Mouse (Mus musculus) testis, postnatal 10 days (tissue): ENCODE measurements around the gene Sh3bp5.

Source experiments
- DNase-seq: peaks from one replicate; pipeline ENCODE4 v3.0.0; 2021; ENCODE audit warnings: low spot score

Gene Sh3bp5

DNA sequence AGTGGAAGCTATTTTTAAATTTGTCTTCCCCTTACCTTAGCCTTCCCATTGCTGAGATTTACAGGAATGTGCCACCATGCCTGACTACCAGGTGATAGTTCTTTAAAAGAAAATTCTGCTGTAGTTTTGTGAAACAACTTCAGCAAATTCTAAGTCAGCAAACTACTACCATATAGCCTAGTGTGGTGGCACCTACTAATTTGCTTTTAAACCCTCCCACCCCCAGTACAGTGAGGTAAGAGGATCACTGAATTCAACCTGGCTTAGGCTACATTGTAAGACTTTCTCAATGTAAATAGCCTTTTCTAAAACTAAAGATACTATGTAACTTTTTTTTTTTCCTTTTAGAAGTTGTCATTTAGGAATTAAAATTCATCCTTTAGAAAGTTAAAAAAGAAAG lies 97.9 kb downstream of the Sh3bp5 start:
- no peak for DNase-seq

DNA sequence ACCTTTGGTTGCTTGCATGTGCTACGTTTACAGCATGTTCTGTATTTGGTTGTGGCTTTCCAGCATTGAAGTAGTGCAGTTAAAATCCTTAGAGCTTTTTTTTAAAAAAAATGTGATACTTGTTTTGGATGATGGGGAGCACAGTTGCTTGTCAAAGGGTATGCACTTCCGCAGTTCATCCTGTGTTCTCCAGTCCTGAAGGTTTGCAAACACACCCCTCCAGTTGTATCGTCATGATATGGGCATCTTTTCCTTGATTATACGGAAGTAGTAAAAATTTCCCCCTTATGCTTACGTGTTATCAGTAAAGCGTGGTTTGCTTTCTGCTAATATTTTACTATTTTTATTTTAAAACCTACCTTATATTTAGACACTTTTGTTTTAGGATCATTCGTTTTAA lies 98.5 kb downstream of the Sh3bp5 start:
- no peak for DNase-seq

- peak; percentile 100 for DNase-seq
These were observed 99.3 kb downstream of the Sh3bp5 start, which contains the start of gene Capn7 for GRCm38 (mm10) chr14:31336369-31337155. Capn7 (plus strand) TSS chr14:31336638.

- no peak for DNase-seq
These were observed 100.1 kb downstream of the Sh3bp5 start for GRCm38 (mm10) chr14:31335765-31336164.

- DNase-seq = no peak
These were observed 104.9 kb downstream of the Sh3bp5 start for GRCm38 (mm10) chr14:31330957-31331356.

GRCm38 (mm10) chr14:31329741-31330140 lies 106.1 kb downstream of the Sh3bp5 start:
- peak; percentile 33 for DNase-seq

DNA sequence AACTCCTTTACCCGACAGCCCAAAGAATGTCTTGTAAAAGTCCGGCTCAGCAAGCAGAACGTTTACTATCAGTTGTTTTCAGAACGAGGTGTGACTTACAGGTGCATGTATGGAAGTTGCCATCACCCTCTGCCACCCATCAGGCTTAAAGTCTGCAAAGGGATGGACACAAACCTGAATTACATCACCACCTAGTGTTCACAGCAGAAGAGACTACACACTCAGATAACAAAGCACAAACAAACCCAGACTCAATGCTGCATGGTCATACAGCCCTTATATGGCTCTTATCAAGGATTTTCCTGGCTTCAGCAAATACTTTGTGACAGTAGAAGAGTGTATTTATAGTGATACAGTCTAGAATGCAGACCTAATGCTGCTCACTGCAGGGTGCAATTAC lies 108.2 kb downstream of the Sh3bp5 start:
- DNase-seq = no peak

DNA sequence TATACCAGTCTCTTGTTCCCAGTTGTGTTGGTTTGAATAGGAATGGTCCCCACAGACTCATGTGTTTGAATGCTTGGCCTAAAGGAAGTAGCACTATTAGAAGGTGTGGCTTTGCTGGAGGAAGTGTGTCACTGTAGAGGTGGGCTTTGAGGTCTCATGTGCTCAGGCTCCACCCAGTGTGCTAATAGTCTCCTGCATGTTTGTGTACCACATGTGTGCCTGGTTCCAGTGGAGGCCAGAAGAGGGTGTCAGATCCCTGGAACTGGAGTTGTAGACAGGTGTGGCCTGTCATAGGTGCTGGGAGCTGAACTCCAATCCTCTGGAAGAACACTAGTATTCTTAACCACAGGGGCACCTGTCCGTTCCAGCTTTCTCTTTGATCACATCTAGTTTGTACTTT lies 108.7 kb downstream of the Sh3bp5 start:
- DNase-seq = peak; percentile 31

- no peak for DNase-seq
These were observed 109.1 kb downstream of the Sh3bp5 start for GRCm38 (mm10) chr14:31326770-31327169.

DNA sequence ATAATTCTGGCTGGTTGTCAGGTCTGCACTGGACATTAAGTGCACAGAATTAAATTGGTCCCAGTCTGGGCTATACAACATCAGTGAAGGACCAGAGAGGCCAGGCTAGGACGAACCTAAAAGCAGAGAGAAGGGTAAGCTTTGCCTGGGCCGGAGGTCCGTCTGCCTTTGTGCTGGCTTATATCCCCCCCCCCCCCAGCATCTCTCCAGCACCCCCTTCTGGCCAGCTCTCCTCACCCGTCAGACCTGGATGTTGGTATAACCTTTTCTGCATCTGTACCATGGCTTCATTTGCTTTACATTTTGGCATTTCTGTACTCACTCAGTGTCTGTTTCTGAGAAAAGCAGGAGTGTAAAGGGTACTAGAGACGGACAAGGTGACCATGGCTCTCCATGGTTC lies 110.3 kb downstream of the Sh3bp5 start:
- DNase-seq = peak; percentile 36

DNA sequence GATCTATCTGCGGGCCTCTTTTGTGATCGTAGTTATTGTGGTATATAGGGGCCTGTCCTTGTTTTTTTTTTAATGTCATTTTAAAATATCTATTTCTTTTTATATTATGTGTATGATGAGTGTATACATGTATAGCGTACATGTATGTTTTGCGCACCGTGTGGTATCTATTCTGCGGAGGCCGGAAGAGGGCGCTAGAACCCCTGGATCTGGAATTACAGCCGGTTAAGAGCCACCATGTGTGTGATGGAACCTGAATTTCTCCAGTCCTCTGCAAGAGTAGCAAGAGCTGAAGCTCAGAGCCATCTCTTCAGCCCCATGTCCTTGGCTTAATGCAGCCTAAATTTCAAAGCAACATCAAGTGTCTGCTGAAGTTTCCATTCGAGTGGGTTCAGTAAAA lies 111.0 kb downstream of the Sh3bp5 start:
- peak; percentile 45 for DNase-seq

DNA sequence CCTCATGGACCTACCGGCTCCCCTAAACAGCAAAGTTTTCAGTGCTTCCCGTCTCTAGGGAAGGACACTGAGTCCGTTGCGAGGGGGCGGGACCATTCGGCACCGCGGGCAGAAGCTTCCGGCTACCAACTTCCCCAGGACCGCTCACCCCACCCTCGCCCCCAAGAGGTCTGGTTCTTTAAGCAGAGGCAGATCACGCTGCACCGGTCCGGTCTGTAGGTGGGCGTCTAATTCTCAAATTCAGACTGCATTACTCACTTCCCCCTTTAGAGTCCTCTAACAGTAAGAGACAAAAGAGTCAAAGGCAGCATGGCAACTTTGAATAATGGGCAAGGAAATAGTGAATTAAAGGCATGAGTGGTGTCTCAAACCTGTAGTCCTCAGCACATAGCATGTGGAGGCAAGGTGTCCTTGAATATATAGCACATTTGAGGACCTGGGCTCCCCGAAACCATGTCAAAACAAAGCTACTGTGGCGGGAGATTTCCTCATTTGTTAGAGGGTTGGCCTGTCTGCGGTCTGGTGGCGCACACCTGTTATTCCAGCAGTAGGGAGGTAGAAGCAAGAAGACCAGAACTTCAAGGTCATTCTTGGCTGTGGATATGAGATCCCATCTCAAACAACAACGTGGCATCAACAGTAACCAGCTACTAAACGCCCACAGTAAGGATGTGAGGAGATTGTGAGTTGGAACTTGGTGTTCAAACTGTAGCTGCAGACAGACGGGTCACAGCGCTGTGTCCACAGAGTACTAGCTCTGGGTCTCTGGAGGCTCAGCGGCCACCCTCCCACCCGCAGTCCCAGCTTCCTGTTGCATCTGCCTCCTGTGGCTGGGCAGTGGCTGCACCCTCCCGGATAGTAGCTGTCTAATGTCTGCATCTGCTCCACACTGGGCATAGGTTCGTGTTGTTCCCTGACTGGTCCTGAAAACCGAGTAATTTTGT lies 111.8 kb downstream of the Sh3bp5 start, which contains the start of gene Dnah1:
Gene Dnah1 (minus strand): TSS at position 48 of the 944 bp plus-strand sequence.
- DNase-seq = peak; percentile 71

- peak; percentile 31 for DNase-seq
These were observed 112.7 kb downstream of the Sh3bp5 start for GRCm38 (mm10) chr14:31323189-31323588.

DNA sequence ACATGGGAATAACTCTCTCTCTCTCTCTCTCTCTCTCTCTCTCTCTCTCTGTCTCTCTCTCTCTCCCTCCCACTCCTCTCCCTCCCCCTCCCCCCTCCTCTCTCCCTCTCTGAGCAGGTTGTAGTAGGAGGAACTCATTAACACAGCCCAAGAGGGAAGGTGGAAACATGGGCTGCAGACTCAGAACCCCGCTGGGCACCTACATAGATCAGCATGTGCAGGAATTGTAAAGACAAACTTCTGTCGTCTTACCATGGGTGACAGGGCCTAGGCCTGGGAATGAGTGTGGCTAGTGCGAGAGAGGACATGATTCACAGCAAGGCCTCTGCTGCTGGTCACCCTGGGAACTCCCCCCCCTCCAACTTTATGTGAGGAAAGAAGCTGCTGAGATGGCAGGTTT lies 113.7 kb downstream of the Sh3bp5 start:
- peak; percentile 26 for DNase-seq

GRCm38 (mm10) chr14:31321181-31321580 lies 114.7 kb downstream of the Sh3bp5 start:
- DNase-seq = peak; percentile 32

- DNase-seq = peak; percentile 10
These were observed 116.3 kb downstream of the Sh3bp5 start for GRCm38 (mm10) chr14:31319546-31319945.

DNA sequence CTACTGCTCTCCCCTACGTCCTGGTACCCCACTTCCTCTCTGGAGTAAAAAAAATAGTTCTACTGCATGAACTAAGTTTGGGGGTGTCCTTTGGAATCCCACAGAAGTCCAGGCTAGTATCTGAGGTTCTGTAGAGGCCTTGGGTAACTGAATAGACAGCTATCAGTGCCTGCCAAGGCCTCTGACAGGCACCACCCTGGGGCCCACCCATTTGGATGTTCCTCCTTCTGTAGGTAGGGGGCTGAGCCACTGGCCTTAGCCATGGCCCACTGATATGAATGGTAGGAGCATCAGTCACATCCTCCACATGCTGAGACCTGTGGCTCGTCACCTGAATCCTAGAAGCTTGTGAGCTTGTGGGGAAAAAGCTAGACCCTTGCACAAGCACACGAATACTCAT lies 118.1 kb downstream of the Sh3bp5 start:
- DNase-seq = no peak

DNA sequence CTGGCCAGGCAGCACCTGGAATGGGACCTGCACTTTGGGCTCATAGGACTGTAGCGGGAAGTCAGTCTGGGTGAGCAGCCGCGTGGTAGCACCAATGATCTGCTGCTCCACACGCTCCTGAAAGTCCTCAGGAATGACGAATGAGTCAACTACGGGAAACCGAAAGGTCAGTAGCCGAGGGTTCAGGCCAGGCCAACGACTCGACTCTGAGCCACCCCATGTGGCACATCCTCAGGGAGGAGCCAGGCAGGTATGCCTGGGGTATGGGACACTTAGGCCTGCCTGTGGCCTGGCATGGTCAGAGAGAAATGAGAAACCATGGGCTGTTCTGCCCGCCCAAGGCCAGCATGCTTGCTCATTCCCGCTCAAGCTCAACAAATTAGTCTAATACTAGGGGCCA lies 119.3 kb downstream of the Sh3bp5 start:
- no peak for DNase-seq

DNA sequence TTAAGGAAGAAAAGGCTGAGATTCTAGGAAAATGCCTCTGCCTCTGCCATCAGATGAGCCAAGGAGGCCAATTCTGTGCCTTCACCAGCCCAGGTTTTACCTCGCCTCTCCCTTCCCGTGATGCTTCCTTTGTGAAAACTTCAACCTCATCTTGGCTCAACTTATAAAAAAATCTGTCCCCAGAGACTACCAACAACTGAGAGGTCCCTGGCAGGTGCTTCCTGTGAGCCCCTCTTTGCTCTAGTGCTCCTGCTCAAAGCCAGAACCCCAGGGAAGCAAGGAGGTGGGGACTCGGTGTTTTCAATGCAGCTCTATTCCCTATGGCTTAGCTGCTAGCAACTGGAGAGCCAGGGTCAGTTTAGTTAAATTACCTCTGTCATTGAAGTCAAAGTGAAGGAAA lies 122.7 kb downstream of the Sh3bp5 start:
- DNase-seq = no peak
